Mouse (Mus musculus) intestine, postnatal 0 days (tissue): ENCODE measurements around the gene Creld2. TPM values are rescaled to one million over a fixed set of nuclear protein-coding genes. Genes with fewer than 3 reads are reported as not detected.

Experiments used
- ATAC-seq: fragments of 200-750 bp; cut with Nextera tagmentation; 2 replicates; pipeline ENCODE4 v1.8.0; 2017; ENCODE audit warnings: mild to moderate bottlenecking, moderate TSS enrichment, moderate library complexity
- H3K27ac ChIP-seq: fragments of 300-500 bp; sonication (generic); 2 replicates; pipeline ENCODE4 v1.5.1; 2014; ENCODE audit warnings: mild to moderate bottlenecking, low read depth, low read length, moderate library complexity
- H3K27me3 ChIP-seq: fragments of 300-500 bp; sonication (generic); replicated peaks from 2 replicates; pipeline ENCODE4 v1.6.1; 2014; ENCODE audit warnings: low read length, mixed read lengths; ENCODE audit not compliant: control insufficient read depth, insufficient read depth
- H3K36me3 ChIP-seq: fragments of 300-500 bp; sonication (generic); 2 replicates; pipeline ENCODE4 v1.6.1; 2014; ENCODE audit warnings: mild to moderate bottlenecking, moderate library complexity; ENCODE audit not compliant: control insufficient read depth, insufficient read depth
- H3K4me1 ChIP-seq: fragments of 300-500 bp; sonication (generic); replicated peaks from 2 replicates; pipeline ENCODE4 v1.6.1; 2014; ENCODE audit warnings: antibody characterized with exemption, low read length, mixed read lengths; ENCODE audit not compliant: control insufficient read depth, insufficient read depth
- H3K4me2 ChIP-seq: fragments of 300-500 bp; sonication (generic); replicated peaks from 2 replicates; pipeline ENCODE4 v1.6.1; 2014; ENCODE audit warnings: low read depth, mild to moderate bottlenecking, moderate library complexity
- H3K4me3 ChIP-seq: fragments of 300-500 bp; sonication (generic); 2 replicates; pipeline ENCODE4 v1.5.1; 2014; ENCODE audit warnings: low read depth, low read length
- H3K9ac ChIP-seq: fragments of 300-500 bp; sonication (generic); 2 replicates; pipeline ENCODE4 v1.6.1; 2014; ENCODE audit warnings: mild to moderate bottlenecking, low read depth, low read length
- H3K9me3 ChIP-seq: fragments of 300-500 bp; sonication (generic); 2 replicates; pipeline ENCODE4 v1.6.1; 2016; ENCODE audit warnings: mixed run types; ENCODE audit not compliant: control insufficient read depth
- CTCF ChIP-seq: sonication (generic); IDR thresholded peaks from 2 replicates; pipeline ENCODE4 v1.5.1; 2016; ENCODE audit warnings: low read depth, mild to moderate bottlenecking, control low read depth, antibody characterized with exemption, moderate library complexity
- WGBS: fragments of 180-500 bp; shearing (Covaris S2); extraction: QIAGEN DNeasy Blood & Tissue Kit; methylation state at CpG from one replicate; pipeline ENCODE4 v1.1.7; 2014; 5-methylcytosine and 5-hydroxymethylcytosine counted together
- polyA plus RNA-seq: library from polyadenylated mRNA; unstranded; fragments of >200 nt; fragmentation: Nextera tagmentation; extraction: Ambion mirVana; gene quantifications from 2 replicates; pipeline ENCODE4 v1.2.1, GENCODE M21; 2015

Gene Creld2
- polyA plus RNA-seq, 1 experiment from 2014 or later = 67.9 TPM

- peak overlapping the region; percentile 74 for H3K4me2 ChIP-seq
- TF ChIP-seq CTCF = peak; percentile 37
- no peaks in the 10 kb centered on the region for H3K9me3 ChIP-seq
- peak overlapping the region; percentile 83 for H3K4me3 ChIP-seq
- ATAC-seq = no peak
- peak overlapping the region; percentile 97 for H3K27ac ChIP-seq
- H3K36me3 ChIP-seq = peaks cover 17% of the 10 kb centered on the region; the same call in 1 of the 2 replicates
- 18% methylated on average over 22 of the region's 22 CpGs for WGBS
- H3K4me1 ChIP-seq = peaks cover 9% of the 10 kb centered on the region
- H3K9ac ChIP-seq = peak overlapping the region; percentile 91
- no peaks in the 10 kb centered on the region for H3K27me3 ChIP-seq
Measured at GRCm38 (mm10) chr15:88864270-88865030, 45.0 kb downstream of the Creld2 start.

- peaks cover 9% of the 10 kb centered on the region for H3K4me1 ChIP-seq
- H3K36me3 ChIP-seq = peaks cover 17% of the 10 kb centered on the region; the same call in 1 of the 2 replicates
- no peaks in the 10 kb centered on the region for H3K27me3 ChIP-seq
- no peak for TF ChIP-seq CTCF
- 67% methylated on average over 14 of the region's 14 CpGs for WGBS
- peak overlapping the region; percentile 97; the same call in 1 of the 2 replicates for H3K27ac ChIP-seq
- peak overlapping the region; percentile 74 for H3K4me2 ChIP-seq
- ATAC-seq = no peak
- H3K4me3 ChIP-seq = peak overlapping the region; percentile 83
- H3K9ac ChIP-seq = no peak overlapping the region
- no peaks in the 10 kb centered on the region for H3K9me3 ChIP-seq
Measured at GRCm38 (mm10) chr15:88865061-88865460, 45.6 kb downstream of the Creld2 start.

GRCm38 (mm10) chr15:88865888-88866695 is 46.6 kb downstream of the Creld2 start:
- Histone ChIP-seq H3K36me3 (peaks cover 17% of the 10 kb centered on the region; the same call in 1 of the 2 replicates), H3K27me3 (no peaks in the 10 kb centered on the region), H3K27ac (0 out of 2 replicates have a peak overlapping the region, but pooled peaks have one; percentile 90), H3K4me3 (no peak overlapping the region), H3K9ac (no peak overlapping the region), H3K9me3 (no peaks in the 10 kb centered on the region), H3K4me1 (peaks cover 9% of the 10 kb centered on the region), H3K4me2 (no peak overlapping the region)
- 52% methylated on average over 4 of the region's 4 CpGs for WGBS
- no peak for ATAC-seq
- TF ChIP-seq CTCF = no peak

GRCm38 (mm10) chr15:88866934-88867356 is 47.5 kb downstream of the Creld2 start:
- TF ChIP-seq CTCF = no peak
- 37% methylated on average over 7 of the region's 7 CpGs for WGBS
- Histone ChIP-seq H3K4me2 (no peak overlapping the region), H3K4me3 (no peak overlapping the region), H3K36me3 (peaks cover 17% of the 10 kb centered on the region; the same call in 1 of the 2 replicates), H3K9me3 (no peaks in the 10 kb centered on the region), H3K9ac (no peak overlapping the region), H3K27ac (peak overlapping the region; percentile 90), H3K27me3 (no peaks in the 10 kb centered on the region), H3K4me1 (peaks cover 9% of the 10 kb centered on the region)
- ATAC-seq = no peak

- H3K27me3 ChIP-seq = no peaks in the 10 kb centered on the region
- no peak overlapping the region for H3K9ac ChIP-seq
- H3K27ac ChIP-seq = peak overlapping the region; percentile 90
- ATAC-seq = peak; percentile 22; the same call in 1 of the 2 replicates
- H3K36me3 ChIP-seq = peaks cover 17% of the 10 kb centered on the region; the same call in 1 of the 2 replicates
- H3K4me3 ChIP-seq = no peak overlapping the region
- no peak for TF ChIP-seq CTCF
- H3K4me2 ChIP-seq = no peak overlapping the region
- peaks cover 9% of the 10 kb centered on the region for H3K4me1 ChIP-seq
- WGBS = 21% methylated on average over 5 of the region's 5 CpGs
- H3K9me3 ChIP-seq = no peaks in the 10 kb centered on the region
Measured at GRCm38 (mm10) chr15:88867368-88868023, 48.0 kb downstream of the Creld2 start.
